In the genomic region with DNA sequence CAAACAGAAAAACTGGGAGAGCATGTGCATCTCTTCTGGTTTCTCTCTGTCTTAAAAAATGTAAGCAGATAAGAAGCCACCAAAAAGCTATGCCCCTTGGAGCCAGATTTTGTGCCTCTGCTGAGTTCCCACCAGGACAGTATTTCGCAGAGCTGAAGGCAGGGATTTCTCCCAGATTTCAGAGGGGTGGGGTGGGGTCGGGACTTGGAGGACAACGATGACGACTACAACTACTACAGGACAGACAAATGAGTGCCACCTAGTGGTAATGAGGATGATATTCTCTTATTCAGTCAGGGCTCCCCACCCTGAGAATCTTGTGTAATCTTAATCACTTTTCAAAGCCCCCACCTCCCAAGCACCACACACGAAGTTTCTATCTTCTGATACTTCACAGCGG, we compare ENCODE assay signal across 9 mouse cellular contexts. TPM values are rescaled to one million over a fixed set of nuclear protein-coding genes. Genes with fewer than 3 reads are reported as not detected.
DNase-seq lines count a peak whose midpoint lies in the region; ATAC-seq lines count a peak whose summit lies in the region.
"Had no signal": no experiment of that assay in that cellular context is flagged by ENCODE, and none has a peak within 500 bp of the region (broad histone marks: within the 10 kb centered on the region; RNA-seq: fewer than 3 reads in every experiment).

No protein-coding gene starts in this region.

- H3K27ac ChIP-seq in neural tube, embryonic 13.5 days (replicated peaks), result no peak overlapping the region

- H3K4me3 ChIP-seq in neural tube, embryonic 13.5 days, result no peak overlapping the region

- 32% methylated on average over 6 of the region's 6 CpGs for WGBS in neural tube, embryonic 13.5 days

- no peaks in the 10 kb centered on the region for H3K27me3 ChIP-seq in neural tube, embryonic 13.5 days

- no peaks in the 10 kb centered on the region for H3K36me3 ChIP-seq in neural tube, embryonic 13.5 days

- no peak for ATAC-seq in neural tube, embryonic 13.5 days (ENCODE audit: low read depth)

- peak overlapping the region; percentile 18; the same call in 1 of the 2 replicates for H3K4me2 ChIP-seq in neural tube, embryonic 13.5 days

- no peak overlapping the region for H3K9ac ChIP-seq in neural tube, embryonic 13.5 days

- H3K9me3 ChIP-seq in neural tube, embryonic 13.5 days, result no peaks in the 10 kb centered on the region

- peak; percentile 68 for DNase-seq in heart, adult 11 months
- no peak for DNase-seq in heart, adult 9 months (ENCODE audit: low spot score in 2 of 2)
- peak; percentile 36 for DNase-seq in CD4-positive helper T cell, adult 2 months (ENCODE audit: low read depth, low spot score)
- DNase-seq in embryo, embryonic 11.5 days (ENCODE audit: low read depth, low spot score), result peak; percentile 22
- DNase-seq in induced T-regulatory cell, adult 2 months (ENCODE audit: low read depth), result peak; percentile 59
- no peak for DNase-seq in urinary bladder, postnatal 4 days (ENCODE audit: low spot score in 2 of 2)
- no peak for DNase-seq in gastrocnemius, postnatal 4 days (ENCODE audit: low spot score in 2 of 2)

- no peaks in the 10 kb centered on the region for H3K4me1 ChIP-seq in neural tube, embryonic 13.5 days (replicated peaks)

RNA-seq across cellular contexts. Expression of a gene that starts 1.0 kb away (rescaled TPM):
- 3.3 and 8.1 TPM in 2 replicates for polyA plus RNA-seq in neural tube, embryonic 13.5 days (2015; fragmentation: Nextera tagmentation; extraction: Ambion mirVana)
- under 1 TPM; 0.22 to 0.36 TPM for total RNA-seq in gastrocnemius, postnatal 4 days (2021)

RNA-seq across cellular contexts. Expression of a gene that starts 52.2 kb away (rescaled TPM):
- polyA plus RNA-seq in neural tube, embryonic 13.5 days (2015; fragmentation: Nextera tagmentation; extraction: Ambion mirVana), result 0.29 and 0.52 TPM in 2 replicates
- under 1 TPM; 0.17 to 0.26 TPM for total RNA-seq in gastrocnemius, postnatal 4 days (2021)
- total RNA-seq: layer of hippocampus, postnatal 14 days had no signal

Comparison
In these comparisons a context has a peak if more than half of its experiments do, and no peak if none do; other contexts are left out.
1. DNase-seq: peak in heart, adult 11 months (single experiment), CD4-positive helper T cell, adult 2 months (single experiment), embryo, embryonic 11.5 days (single experiment) and induced T-regulatory cell, adult 2 months (single experiment); none in heart, adult 9 months (0 of 2), urinary bladder, postnatal 4 days (0 of 2) and gastrocnemius, postnatal 4 days (0 of 2).